Mouse (Mus musculus): ENCODE results near the gene Rab3c.
A peak's percentile ranks its signal among the peaks of the same experiment; 100 is the strongest.

The Rab3c gene

GRCm38 (mm10) chr13:110190039-110190438 is 90.8 kb downstream of the Rab3c start:
- peak; percentile 2 for DNase-seq (ENCODE audit: low read depth)

DNA sequence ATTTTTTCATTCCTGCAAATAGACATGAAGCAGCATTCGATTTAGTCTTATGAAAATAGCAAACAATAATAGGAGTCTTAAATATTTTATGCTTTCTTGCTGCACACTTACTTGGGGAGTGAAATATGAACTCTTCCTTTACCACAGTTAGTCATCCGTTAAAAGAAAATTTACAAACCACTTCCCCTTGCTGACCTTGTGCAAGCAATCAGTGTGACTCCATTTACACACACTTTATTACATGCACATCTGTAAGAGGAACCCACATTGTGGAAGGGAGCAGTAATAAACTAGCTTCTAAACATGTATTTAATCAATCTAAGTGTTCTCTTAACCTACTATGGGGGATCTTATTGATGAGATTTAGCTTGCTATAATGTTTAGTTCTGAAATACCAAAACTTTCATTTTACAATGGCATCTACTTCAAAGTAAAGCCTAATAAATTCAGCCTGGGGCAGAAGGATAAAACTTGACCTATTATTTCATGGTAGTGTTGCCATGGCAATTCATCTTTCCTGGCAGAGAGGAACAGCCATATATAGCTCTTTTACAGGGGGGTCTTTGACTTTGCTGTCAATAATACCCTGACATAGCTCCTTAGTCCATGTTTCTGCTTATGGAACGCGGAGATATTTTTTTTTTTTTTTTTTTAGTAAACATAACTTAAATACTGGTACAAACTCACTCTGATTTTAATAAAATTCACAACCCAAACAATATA is 95.7 kb downstream of the Rab3c start:
- peak; percentile 75 for DNase-seq (ENCODE audit: low read depth)

DNA sequence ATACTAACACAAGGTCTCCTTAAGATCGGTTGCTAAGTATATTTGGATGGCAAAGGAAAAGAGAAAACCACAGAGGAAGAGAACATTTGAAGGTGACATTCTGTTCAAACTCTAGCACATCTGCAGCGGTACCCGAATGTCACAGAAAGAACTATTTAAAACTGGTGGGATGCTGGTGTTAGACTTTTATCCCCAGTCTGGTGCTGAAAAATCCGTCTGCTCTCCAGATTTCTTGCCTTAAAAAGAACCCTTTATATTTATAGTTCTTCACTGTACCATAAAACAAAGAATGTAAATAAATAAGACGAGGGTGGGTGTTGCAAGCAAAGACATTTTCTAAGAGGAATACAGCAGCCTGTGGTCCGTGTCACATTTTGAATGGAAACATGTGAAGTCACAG is 105.1 kb downstream of the Rab3c start:
- no peak for DNase-seq (ENCODE audit: low read depth)

DNA sequence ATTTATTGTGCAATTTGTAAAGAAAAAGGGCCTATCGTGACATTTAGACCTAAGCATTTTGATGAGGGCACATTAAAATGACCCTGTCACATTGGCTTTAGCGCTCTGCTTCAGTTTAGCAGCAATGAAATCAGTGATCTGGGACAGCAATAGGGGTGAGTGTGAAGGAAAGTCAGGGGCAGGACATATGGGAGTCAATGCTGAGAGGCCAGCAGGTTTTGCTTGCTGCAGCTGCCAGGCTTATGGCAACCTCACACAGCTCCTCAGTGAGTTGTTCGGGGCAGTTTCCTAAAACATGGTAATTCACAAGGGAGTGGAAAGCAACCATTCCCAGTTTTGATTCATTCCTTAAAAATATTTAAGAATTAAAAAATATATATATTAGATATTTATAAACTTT is 111.1 kb downstream of the Rab3c start:
- DNase-seq (ENCODE audit: low read depth), result no peak

DNA sequence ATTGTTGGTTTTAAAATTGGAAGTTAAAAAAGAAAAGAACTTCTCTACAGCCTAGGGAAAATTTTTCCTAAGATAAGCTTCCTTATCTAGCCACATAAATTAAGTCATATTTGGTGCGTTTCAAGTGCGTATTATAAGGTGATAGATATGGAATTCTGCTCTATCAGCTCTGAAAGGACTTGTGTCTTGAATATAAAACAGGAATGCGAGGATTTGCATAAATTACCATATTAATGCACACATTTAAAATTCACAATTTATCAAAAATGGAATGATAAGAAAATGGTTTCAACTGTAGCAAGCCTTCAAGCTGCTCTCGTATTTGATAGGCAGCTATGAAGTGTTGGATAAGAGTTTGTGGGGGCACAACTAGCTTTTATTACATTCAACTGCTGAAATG is 111.6 kb downstream of the Rab3c start:
- DNase-seq (ENCODE audit: low read depth), result no peak

DNA sequence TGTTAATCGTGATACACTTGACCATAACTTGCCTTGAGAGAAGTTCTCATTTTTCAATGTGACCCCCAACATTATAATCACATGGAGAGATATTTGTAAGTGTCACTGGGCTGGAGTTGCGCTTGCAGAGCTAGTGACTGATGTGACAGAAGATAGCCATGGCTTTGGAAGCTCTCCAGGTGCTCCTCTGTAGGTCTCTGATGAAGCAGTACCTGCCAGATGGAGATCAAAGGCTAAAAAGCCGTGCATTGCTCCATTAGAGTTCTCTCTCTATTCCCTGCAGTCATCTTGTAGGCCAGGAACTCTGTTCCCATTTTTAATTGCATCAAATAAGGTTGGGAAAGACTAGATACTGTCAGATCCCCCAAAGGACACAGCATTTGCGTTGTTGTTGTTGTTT is 112.2 kb downstream of the Rab3c start:
- DNase-seq (ENCODE audit: low read depth), result no peak

DNA sequence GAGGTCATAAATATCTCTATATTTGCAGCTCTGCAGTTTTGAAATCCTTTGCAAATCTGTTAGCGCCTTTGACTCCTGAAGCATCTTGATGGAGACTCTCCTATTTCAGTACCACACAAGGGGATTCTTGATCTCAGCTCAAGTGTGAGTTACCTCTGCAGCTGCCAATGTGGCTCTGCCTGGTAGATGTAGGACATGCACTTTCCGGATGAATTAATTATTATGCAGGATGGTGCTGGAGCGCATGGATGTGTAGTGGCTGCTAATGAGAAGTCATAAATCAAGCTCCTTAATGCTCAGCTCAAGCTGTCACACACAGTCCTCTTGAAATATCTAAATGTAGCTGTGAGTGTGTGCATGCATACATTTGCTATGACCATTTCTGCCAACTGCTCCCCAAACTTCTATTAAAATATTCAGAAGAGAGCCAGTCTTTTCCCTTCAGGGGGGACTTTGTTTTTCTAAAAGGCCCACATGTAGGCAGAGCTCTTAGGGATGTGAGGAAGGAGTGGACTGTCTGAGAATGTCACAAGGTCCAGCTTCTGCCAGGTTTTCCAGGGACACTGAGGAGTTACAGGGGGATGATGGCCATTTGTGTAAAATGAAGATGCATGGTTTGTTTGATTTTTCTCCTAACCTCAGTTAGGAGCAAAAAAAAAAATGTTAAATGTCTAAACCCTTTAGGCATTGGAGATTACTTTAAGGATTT is 114.0 kb downstream of the Rab3c start:
- DNase-seq (ENCODE audit: low read depth), result no peak

DNA sequence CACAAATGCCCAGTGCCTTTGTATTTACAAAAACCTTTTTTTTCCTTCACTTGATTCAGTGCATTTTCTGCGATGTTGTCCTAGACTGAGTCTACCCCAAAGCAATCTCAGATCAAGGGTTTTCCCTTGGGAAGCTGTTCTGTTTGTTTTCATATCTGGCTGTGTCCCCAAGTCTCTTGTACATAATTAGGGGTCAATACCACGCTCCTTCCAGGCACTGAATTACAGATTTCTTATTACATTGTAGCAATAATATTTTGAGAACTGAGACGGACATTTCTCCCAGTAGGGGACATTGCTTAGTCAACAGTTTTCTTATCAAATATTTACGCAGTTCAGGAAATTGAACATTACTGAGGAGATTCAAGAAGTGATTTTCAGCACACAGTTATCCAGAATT is 120.8 kb downstream of the Rab3c start:
- DNase-seq (ENCODE audit: low read depth), result no peak

GRCm38 (mm10) chr13:110158588-110159519 is 121.9 kb downstream of the Rab3c start:
- DNase-seq (ENCODE audit: low read depth), result no peak

DNA sequence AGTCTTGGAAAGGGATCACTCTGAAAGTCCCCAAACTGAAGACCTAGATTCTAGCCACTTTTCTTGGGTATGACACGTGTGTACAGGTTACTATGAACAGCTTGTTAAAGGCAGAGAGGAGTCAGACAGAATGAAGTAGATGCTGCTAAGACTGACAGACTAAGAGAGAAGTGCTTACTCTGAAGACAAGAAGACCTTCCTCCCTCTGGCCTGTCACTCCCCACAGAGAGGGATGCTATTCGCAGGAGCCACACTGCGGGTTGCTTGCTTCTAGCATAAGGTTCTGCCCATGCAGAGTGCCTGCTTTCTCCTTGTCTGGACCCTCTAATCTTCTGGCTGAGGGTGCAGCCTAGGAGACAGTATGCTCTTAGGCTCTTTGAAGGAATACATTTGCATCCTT is 135.3 kb downstream of the Rab3c start:
- no peak for DNase-seq (ENCODE audit: low read depth)

DNA sequence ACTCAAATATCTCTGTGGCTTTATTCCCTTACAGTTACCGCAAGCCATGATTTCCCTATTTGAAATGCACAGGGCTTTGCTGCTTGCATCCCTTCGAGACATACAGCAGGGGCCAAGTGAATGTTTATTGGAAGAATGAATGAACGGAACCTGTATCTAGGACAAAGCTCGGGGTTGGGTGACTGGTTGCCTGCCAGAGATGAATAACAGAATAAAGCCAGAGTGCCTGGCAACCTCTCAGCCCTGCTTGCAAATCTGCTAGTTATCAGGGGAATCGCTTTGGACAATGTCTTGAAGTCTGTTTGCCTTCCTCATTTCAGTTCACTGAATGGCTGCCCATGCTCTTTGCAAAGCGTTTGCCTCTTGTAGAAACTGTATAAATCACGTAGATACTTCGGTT is 135.8 kb downstream of the Rab3c start:
- DNase-seq (ENCODE audit: low read depth), result no peak

DNA sequence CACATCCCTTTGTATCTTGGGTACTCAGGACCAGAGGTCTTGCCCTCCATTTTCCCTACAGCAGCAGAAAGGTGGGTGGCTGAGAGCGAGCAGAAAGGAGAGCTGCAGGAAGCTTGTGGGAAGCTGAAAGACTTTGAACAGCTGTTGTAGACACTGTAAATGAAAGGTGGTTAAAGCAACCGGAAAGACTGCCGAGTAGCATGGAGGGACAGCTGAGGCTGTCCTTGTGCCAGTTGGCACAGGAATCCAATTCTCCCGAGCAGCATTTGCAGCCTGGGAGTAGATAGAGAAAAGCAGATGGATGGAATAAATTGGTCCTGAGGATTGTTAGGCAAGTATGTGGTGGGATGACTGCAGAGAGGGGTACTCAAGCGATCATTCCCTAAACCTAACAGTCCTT is 141.5 kb downstream of the Rab3c start:
- DNase-seq (ENCODE audit: low read depth), result no peak

DNA sequence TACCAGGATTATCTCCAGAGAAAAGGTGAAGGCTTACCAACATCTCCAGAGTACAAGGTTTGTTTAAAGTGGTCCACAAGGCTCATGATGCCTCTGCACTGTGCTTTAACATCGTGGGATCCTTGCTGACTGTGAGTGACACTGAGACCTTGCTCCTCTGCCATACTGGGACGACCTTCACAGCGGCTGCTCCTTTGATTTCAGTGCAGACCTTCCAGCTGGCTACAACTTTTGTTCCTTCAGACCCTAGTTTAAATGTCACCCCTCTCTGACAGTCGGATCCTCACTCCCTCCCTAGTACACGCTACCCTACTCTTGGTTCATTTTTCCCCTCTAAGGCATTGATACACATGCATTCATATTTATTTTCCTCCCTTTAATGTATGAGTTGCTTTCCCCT is 142.2 kb downstream of the Rab3c start:
- no peak for DNase-seq (ENCODE audit: low read depth)

DNA sequence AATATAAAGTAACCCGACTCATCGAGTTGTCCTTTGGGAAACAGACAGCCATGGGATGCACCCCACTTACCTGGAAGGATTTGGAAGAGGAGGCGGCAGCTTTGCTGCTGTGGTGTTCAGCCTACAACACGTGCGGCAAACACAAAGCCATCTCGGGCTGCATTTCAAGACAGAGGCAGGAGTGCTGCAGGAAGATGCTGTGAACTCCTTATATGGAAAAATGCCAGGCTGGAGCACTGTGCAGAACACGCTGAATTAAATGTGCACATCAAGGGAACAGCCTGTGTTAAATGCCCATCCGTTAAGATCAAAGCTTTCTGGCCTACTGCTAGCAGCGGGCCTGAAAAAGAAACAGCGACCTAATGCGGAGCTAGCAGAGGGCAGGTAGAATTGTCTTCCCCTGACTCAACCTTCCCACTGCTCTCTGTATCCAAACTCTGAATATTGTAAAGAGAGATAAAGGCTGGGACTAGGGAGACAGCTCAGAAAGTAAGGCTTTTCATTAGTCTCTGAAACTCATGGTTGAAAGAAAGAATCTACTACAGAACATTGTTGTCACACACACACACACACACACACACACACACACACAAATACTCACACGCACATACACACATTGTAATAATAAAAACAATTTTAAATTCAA is 153.1 kb downstream of the Rab3c start:
- DNase-seq (ENCODE audit: low read depth), result no peak

- DNase-seq (ENCODE audit: low read depth), result no peak
Measured at GRCm38 (mm10) chr13:110122825-110123224, 158.0 kb downstream of the Rab3c start.

- no peak for DNase-seq (ENCODE audit: low read depth)
Measured at GRCm38 (mm10) chr13:110116892-110117291, 163.9 kb downstream of the Rab3c start.

GRCm38 (mm10) chr13:110116316-110116715 is 164.5 kb downstream of the Rab3c start:
- DNase-seq (ENCODE audit: low read depth), result no peak

GRCm38 (mm10) chr13:110114870-110115645 is 165.7 kb downstream of the Rab3c start:
- DNase-seq (ENCODE audit: low read depth), result no peak

DNA sequence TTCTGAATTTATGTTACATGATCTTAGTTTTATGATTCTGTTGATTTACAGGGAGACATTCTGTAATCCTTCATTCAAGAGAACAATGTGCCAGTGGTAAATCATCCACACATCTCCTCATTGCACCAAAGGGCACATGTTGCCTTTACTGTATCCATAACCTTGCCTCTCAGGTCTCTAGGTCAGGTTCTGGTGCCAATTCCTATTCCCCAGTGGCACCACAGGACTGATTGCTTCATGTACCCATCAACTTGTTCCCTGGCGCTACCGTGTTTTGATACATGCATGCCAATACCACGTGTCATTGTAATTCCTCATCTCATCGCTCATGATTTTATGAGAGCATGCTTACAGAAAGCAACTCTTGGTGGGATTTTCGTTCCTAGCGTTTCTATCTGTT is 167.1 kb downstream of the Rab3c start:
- no peak for DNase-seq (ENCODE audit: low read depth)

DNA sequence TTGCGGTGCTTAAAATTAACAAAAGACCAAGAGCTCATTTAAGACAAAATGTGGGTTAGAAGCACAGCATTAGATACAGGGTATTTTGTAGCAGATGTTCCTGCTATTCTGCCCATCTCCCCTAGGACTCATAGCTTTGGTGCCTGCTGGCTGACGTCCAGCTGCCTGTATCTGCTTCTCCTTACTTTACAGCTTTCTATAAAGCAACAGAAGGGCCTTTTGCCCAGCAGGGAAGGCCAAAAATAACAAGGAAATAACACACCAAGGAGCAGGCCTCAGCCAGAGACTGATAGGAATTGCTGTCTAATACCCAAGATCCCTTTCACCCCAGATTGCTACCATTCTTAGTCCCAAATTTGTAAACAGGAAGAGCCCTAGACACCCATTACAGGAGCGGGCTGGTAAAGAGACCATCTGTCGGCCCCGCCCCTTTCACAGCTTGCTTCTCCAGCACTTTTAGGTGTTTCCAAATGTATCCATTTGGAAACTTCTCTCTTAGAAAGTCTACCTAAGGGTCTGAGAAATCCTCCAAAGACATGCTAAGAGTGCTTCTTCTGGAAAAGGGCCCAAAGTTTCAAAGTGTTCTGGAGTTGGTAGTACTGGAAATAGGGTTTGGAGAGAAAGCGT is 183.3 kb downstream of the Rab3c start:
- DNase-seq (ENCODE audit: low read depth), result no peak

DNA sequence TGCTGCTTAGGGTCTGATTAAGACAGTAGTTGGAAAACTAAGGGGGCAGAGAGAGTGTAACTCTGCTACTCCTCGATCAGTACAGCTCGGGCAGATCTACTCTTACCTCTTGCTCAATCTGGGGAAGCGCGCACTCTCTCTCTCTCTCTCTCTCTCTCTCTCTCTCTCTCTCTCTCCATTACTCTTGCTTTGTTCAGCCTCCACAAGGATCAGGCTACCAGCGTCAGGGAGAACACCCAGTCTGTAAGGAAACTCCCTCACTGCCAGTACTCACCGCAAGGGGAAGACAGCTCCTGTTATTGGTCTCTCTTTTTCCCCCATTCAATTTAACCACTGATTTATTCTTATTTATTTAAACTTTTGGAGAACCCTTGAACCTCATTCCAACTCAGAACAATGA is 185.8 kb downstream of the Rab3c start:
- no peak for DNase-seq (ENCODE audit: low read depth)
